Mouse (Mus musculus): ENCODE results near the gene Cap1.

GRCm38 (mm10) chr4:122816202-122816601 is 69.7 kb downstream of the Cap1 start:
- no peak for TF ChIP-seq CTCF (IDR thresholded peaks at IDR 0.05; ENCODE audit: control insufficient read depth, insufficient read depth, low read length)
- no peak for TF ChIP-seq POLR2A (IDR thresholded peaks at IDR 0.05; ENCODE audit: borderline replicate concordance, control insufficient read depth, low read depth, low read length)

Data from bone marrow, adult 2 months (tissue).